Mouse (Mus musculus) midbrain, embryonic 11.5 days (tissue): ENCODE measurements around the gene Morn2. TPM values are rescaled to one million over a fixed set of nuclear protein-coding genes. Genes with fewer than 3 reads are reported as not detected.

ENCODE experiments used
- ATAC-seq: fragments of 200-750 bp; cut with Nextera tagmentation; 2 replicates; pipeline ENCODE4 v1.8.0; 2017; ENCODE audit warnings: moderate TSS enrichment, moderate library complexity; ENCODE audit not compliant: low FRiP score
- DNase-seq: peaks from one replicate; pipeline ENCODE4 v3.0.0; 2015; ENCODE audit warnings: low spot score; ENCODE audit errors: missing footprints
- H3K27ac ChIP-seq: fragments of 300-500 bp; sonication (generic); 2 replicates; pipeline ENCODE4 v1.5.1; 2014; ENCODE audit warnings: low read depth, low read length
- H3K27me3 ChIP-seq: fragments of 300-500 bp; sonication (generic); 2 replicates; pipeline ENCODE4 v1.6.1; 2014; ENCODE audit warnings: mild to moderate bottlenecking, low read length, moderate library complexity, mixed read lengths; ENCODE audit not compliant: control insufficient read depth, insufficient read depth
- H3K36me3 ChIP-seq: fragments of 300-500 bp; sonication (generic); 2 replicates; pipeline ENCODE4 v1.6.1; 2014; ENCODE audit warnings: mild to moderate bottlenecking, low read length, moderate library complexity, mixed read lengths; ENCODE audit not compliant: control insufficient read depth, insufficient read depth
- H3K4me1 ChIP-seq: fragments of 300-500 bp; sonication (generic); 2 replicates; pipeline ENCODE4 v1.6.1; 2014; ENCODE audit warnings: low read length; ENCODE audit not compliant: control insufficient read depth, insufficient read depth
- H3K4me2 ChIP-seq: fragments of 300-500 bp; sonication (generic); 2 replicates; pipeline ENCODE4 v1.6.1; 2014; ENCODE audit warnings: mild to moderate bottlenecking, moderate library complexity
- H3K4me3 ChIP-seq: fragments of 300-500 bp; sonication (generic); 2 replicates; pipeline ENCODE4 v1.5.1; 2014; ENCODE audit warnings: low read depth, low read length
- H3K9ac ChIP-seq: fragments of 300-500 bp; sonication (generic); 2 replicates; pipeline ENCODE4 v1.6.1; 2014; ENCODE audit warnings: low read length
- H3K9me3 ChIP-seq: fragments of 300-500 bp; sonication (generic); 2 replicates; pipeline ENCODE4 v1.6.1; 2016; ENCODE audit warnings: low read length; ENCODE audit not compliant: control insufficient read depth
- WGBS: fragments of 180-500 bp; shearing (Covaris S2); extraction: QIAGEN DNeasy Blood & Tissue Kit; methylation state at CpG from one replicate; pipeline ENCODE4 v1.1.7; 2014; 5-methylcytosine and 5-hydroxymethylcytosine counted together
- polyA plus RNA-seq: library from polyadenylated mRNA; unstranded; fragments of >200 nt; fragmentation: Nextera tagmentation; extraction: Ambion mirVana; gene quantifications from 2 replicates; pipeline ENCODE4 v1.2.1, GENCODE M21; 2014

Gene Morn2
- polyA plus RNA-seq, 1 experiment from 2014 or later: 44.6 TPM

GRCm38 (mm10) chr17:80278255-80278654 is 11.7 kb upstream of the Morn2 start:
- no peak overlapping the region for H3K27ac ChIP-seq
- H3K9me3 ChIP-seq: no peaks in the 10 kb centered on the region
- H3K4me2 ChIP-seq: no peak overlapping the region
- no peak overlapping the region for H3K4me3 ChIP-seq
- no peaks in the 10 kb centered on the region for H3K27me3 ChIP-seq
- ATAC-seq (no peak), DNase-seq (peak; percentile 60)
- no peak overlapping the region for H3K9ac ChIP-seq
- peaks cover 4% of the 10 kb centered on the region; the same call in 1 of the 2 replicates for H3K36me3 ChIP-seq
- 91% methylated on average over 4 of the region's 4 CpGs for WGBS
- H3K4me1 ChIP-seq: no peaks in the 10 kb centered on the region

GRCm38 (mm10) chr17:80279340-80280070 is 10.5 kb upstream of the Morn2 start:
- Histone ChIP-seq H3K9ac (no peak overlapping the region), H3K9me3 (no peaks in the 10 kb centered on the region), H3K4me2 (no peak overlapping the region), H3K4me3 (no peak overlapping the region), H3K27me3 (no peaks in the 10 kb centered on the region), H3K27ac (no peak overlapping the region), H3K36me3 (peaks cover 2% of the 10 kb centered on the region; the same call in 1 of the 2 replicates), H3K4me1 (no peaks in the 10 kb centered on the region)
- ATAC-seq: no peak
- peak; percentile 70 for DNase-seq
- WGBS: 93% methylated on average over 8 of the region's 8 CpGs

GRCm38 (mm10) chr17:80284446-80284845 is 5.6 kb upstream of the Morn2 start:
- H3K9me3 ChIP-seq: no peaks in the 10 kb centered on the region
- H3K9ac ChIP-seq: no peak overlapping the region
- H3K27me3 ChIP-seq: no peaks in the 10 kb centered on the region
- no peak overlapping the region for H3K27ac ChIP-seq
- no peaks in the 10 kb centered on the region; the same call in 1 of the 2 replicates for H3K36me3 ChIP-seq
- peak; percentile 54 for DNase-seq
- 84% methylated on average over 4 of the region's 4 CpGs for WGBS
- ATAC-seq: no peak
- no peak overlapping the region for H3K4me3 ChIP-seq
- H3K4me2 ChIP-seq: no peak overlapping the region
- peaks cover 11% of the 10 kb centered on the region for H3K4me1 ChIP-seq

GRCm38 (mm10) chr17:80288012-80288411 is 2.0 kb upstream of the Morn2 start:
- no peaks in the 10 kb centered on the region for H3K36me3 ChIP-seq
- H3K27me3 ChIP-seq: no peaks in the 10 kb centered on the region
- ATAC-seq (no peak), DNase-seq (peak; percentile 47)
- H3K27ac ChIP-seq: no peak overlapping the region
- no peak overlapping the region for H3K4me3 ChIP-seq
- peaks cover 11% of the 10 kb centered on the region for H3K4me1 ChIP-seq
- WGBS: 86% methylated on average over 6 of the region's 6 CpGs
- H3K9me3 ChIP-seq: no peaks in the 10 kb centered on the region
- no peak overlapping the region for H3K4me2 ChIP-seq
- no peak overlapping the region for H3K9ac ChIP-seq

GRCm38 (mm10) chr17:80289280-80290073 is 526 bp upstream of the Morn2 start:
- under 1% methylated on average over 30 of the region's 30 CpGs for WGBS
- DNase-seq (peak; percentile 90), ATAC-seq (no peak)
- peak overlapping the region; percentile 81 for H3K27ac ChIP-seq
- H3K4me3 ChIP-seq: peak overlapping the region; percentile 89
- H3K4me2 ChIP-seq: peak overlapping the region; percentile 80
- peaks cover 11% of the 10 kb centered on the region for H3K4me1 ChIP-seq
- no peaks in the 10 kb centered on the region for H3K27me3 ChIP-seq
- peak overlapping the region; percentile 85 for H3K9ac ChIP-seq
- no peaks in the 10 kb centered on the region for H3K9me3 ChIP-seq
- no peaks in the 10 kb centered on the region for H3K36me3 ChIP-seq

GRCm38 (mm10) chr17:80291148-80291547 is 1.1 kb downstream of the Morn2 start:
- no peaks in the 10 kb centered on the region for H3K36me3 ChIP-seq
- H3K4me1 ChIP-seq: peaks cover 11% of the 10 kb centered on the region
- no peaks in the 10 kb centered on the region for H3K27me3 ChIP-seq
- no peak overlapping the region for H3K4me3 ChIP-seq
- DNase-seq (no peak), ATAC-seq (no peak)
- H3K27ac ChIP-seq: no peak overlapping the region
- H3K9me3 ChIP-seq: no peaks in the 10 kb centered on the region
- no peak overlapping the region for H3K9ac ChIP-seq
- H3K4me2 ChIP-seq: no peak overlapping the region
- WGBS: 32% methylated on average over 2 of the region's 2 CpGs

- H3K9ac ChIP-seq: no peak overlapping the region
- no peaks in the 10 kb centered on the region for H3K36me3 ChIP-seq
- WGBS: 92% methylated on average over 5 of the region's 5 CpGs
- ATAC-seq: no peak
- no peaks in the 10 kb centered on the region for H3K27me3 ChIP-seq
- no peaks in the 10 kb centered on the region for H3K4me1 ChIP-seq
- no peak overlapping the region for H3K4me3 ChIP-seq
- H3K27ac ChIP-seq: no peak overlapping the region
- no peak for DNase-seq
- H3K9me3 ChIP-seq: no peaks in the 10 kb centered on the region
- no peak overlapping the region for H3K4me2 ChIP-seq
These were observed 5.3 kb downstream of the Morn2 start for GRCm38 (mm10) chr17:80295258-80295657.

GRCm38 (mm10) chr17:80298844-80299243 is 8.8 kb downstream of the Morn2 start:
- DNase-seq (no peak), ATAC-seq (no peak)
- Histone ChIP-seq H3K27ac (no peak overlapping the region), H3K4me2 (no peak overlapping the region), H3K27me3 (no peaks in the 10 kb centered on the region), H3K9ac (no peak overlapping the region), H3K4me3 (no peak overlapping the region), H3K4me1 (no peaks in the 10 kb centered on the region), H3K9me3 (no peaks in the 10 kb centered on the region), H3K36me3 (no peaks in the 10 kb centered on the region)
- 89% methylated on average over 5 of the region's 5 CpGs for WGBS

- 97% methylated on average over 1 of the region's 1 CpGs for WGBS
- ATAC-seq (no peak), DNase-seq (no peak)
- no peaks in the 10 kb centered on the region for H3K36me3 ChIP-seq
- no peaks in the 10 kb centered on the region for H3K27me3 ChIP-seq
- H3K4me3 ChIP-seq: no peak within 1 kb of the TSS
- no peak within 1 kb of the TSS for H3K9ac ChIP-seq
- no peaks in the 10 kb centered on the region for H3K9me3 ChIP-seq
- no peaks in the 10 kb centered on the region for H3K4me1 ChIP-seq
- H3K4me2 ChIP-seq: no peak within 1 kb of the TSS
- no peak within 1 kb of the TSS for H3K27ac ChIP-seq
These were observed 17.2 kb downstream of the Morn2 start, which contains the start of gene Arhgef33 for GRCm38 (mm10) chr17:80307251-80307650. Gene Arhgef33 (plus strand): TSS chr17:80307407.
